Mouse (Mus musculus): ENCODE measurements around the gene Prkcz. TPM values are rescaled to one million over a fixed set of nuclear protein-coding genes. Genes with fewer than 3 reads are reported as not detected.
"Not testable (repeated sequence)": the region's sequence is repeated elsewhere in the genome, so short reads cannot be mapped to it uniquely, and the experiment has no call there.

The Prkcz gene
- polyA plus RNA-seq, 1 experiment from 2014 or later, result 11.8 TPM

DNA sequence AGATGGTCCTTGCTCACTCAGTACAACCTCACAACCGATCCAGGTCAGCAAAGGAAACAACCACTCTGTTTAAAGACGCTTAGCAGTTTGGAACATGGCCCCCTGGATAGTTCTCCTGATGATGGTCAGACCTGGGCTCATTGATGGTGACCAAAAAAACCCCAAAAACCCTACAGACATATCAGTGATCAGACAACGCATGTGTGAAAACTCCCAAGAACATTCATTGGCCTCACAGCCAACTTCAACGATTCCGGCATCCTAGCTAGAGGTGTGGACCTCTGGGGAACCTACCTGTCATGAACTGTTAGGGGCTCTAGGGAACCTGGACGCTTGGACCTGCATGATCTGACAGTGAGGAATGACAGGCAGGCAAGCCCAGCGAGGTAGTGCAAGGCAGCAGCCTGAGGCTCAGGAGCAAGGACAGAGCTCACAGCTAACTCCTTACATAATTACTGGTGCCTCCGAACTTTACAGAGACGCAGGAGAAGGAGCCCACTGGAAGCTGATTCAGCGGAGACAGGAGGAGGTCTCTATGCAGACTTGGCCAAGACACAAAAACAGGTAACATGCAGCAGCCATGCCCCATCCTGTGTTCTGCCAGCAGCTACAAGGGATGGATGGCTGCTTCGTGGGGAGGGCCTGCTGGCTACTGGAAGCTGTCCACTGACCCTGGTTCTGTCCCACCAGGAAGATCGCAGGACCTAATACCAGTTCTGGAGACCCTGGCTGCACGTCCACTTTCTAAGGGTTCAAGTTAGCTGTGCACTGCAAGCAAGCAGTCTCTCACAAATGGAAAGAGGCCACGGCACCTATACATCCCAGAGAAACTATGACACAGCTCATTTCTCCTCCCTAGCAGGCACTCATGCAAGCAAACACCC, 17.5 kb downstream of the Prkcz start:
- no peak for ATAC-seq
- ChIA-PET POLR2A (no interaction called here), CTCF (interaction anchor here (1.3 kb wide), 1 partner anchor 36 kb away, joined by 3 read pairs; no protein-coding TSS in a partner anchor)
- TF ChIP-seq CTCF (IDR thresholded peaks at IDR 0.05), result no peak
- in situ Hi-C loops (cut with MboI; ENCODE audit: low pct_unique_long_range_greater_than_20kb), result no loop called here
- no peaks in the 10 kb centered on the region for H3K27me3 ChIP-seq
- no peak for DNase-seq (ENCODE audit: low read depth, low spot score)

DNA sequence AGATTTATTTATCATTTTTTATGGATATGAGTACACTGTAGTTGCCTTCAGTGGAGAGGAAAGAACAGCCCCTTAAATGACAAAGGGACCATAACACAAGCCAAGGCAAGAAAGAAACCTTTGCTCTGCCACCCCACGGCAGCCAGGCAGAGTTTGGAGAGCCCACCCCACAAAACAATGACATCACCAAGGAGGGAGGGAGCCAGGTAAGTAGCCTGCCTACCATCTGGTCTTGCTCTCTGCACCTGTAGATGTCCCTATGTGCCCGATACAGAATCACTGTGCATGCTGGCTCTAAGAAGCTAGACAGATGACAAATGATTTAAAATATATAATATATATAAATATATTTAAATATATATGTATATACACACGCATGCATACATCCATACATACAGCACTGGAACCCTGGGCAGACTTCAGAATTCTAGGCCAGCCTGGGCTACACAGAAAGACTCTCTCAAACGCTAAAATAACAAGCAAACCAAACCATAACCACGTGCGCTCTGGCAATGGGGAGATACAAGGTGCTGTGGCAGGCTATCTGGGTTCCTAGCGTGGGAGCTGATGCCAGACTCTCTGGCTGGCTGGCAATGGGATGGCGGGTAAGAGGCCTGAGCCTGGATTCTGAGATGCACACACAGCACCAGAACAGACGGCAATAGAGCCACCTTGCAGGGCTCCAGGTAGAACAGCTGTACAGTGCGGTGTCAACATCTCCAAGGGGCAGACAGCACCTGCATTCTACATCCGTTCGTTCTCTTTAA, 24.7 kb downstream of the Prkcz start:
- ATAC-seq (no peak), DNase-seq (ENCODE audit: low read depth, low spot score) (no peak)
- CTCF ChIA-PET, result no interaction called here
- H3K27me3 ChIP-seq, result no peaks in the 10 kb centered on the region
- POLR2A ChIA-PET, result no interaction called here
- no peak for TF ChIP-seq CTCF (IDR thresholded peaks at IDR 0.05)
- in situ Hi-C loops (cut with MboI; ENCODE audit: low pct_unique_long_range_greater_than_20kb), result no loop called here

DNA sequence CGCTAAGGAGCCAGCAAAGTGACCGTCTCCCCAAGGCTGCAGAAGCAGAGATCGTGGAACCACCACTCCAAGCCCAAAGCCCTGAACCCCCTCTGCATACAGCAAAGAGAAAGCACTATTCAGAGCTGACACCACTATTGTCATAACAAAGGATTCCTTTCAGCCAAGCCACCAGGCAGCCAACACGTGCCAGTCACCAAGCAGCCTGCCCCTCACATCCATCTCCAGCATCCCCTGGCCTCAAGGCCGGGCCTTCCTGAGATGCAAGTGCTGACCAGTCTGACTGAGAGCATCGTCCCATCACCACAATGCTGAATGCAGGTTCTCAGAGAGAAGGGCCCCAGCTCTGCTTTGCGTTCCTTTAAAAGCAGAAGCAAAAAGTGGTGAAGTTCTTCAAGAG, 28.9 kb downstream of the Prkcz start:
- in situ Hi-C loops (cut with MboI; ENCODE audit: low pct_unique_long_range_greater_than_20kb), result no loop called here
- ATAC-seq, result no peak

DNA sequence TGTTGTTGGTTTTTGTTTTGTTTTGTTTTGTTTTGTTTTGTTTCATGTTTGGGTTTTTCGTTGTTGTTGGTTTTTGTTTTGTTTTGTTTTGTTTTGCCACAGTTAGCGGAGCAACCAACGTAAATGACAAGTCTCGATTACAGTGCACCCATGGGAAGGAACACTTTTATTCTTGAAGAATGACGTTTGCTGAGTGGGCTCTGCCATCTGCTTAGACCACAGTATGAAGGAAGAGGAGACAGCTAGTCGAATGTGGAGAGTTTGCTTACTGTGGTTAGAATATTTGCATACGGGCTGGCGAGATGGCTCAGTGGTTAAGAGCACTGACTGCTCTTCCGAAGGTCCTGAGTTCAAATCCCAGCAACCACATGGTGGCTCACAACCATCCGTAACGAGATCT, 32.8 kb downstream of the Prkcz start:
- POLR2A ChIA-PET; CTCF ChIA-PET; ATAC-seq; DNase-seq (ENCODE audit: low read depth, low spot score); in situ Hi-C loops (cut with MboI; ENCODE audit: low pct_unique_long_range_greater_than_20kb); H3K27me3 ChIP-seq: not testable (repeated sequence)

More for the DNA sequence above, 28.9 kb downstream of the Prkcz start:
- ChIA-PET CTCF (no interaction called here), POLR2A (no interaction called here)
- no peaks in the 10 kb centered on the region for H3K27me3 ChIP-seq
- no peak for DNase-seq (ENCODE audit: low read depth, low spot score)
- TF ChIP-seq CTCF (IDR thresholded peaks at IDR 0.05), result no peak

DNA sequence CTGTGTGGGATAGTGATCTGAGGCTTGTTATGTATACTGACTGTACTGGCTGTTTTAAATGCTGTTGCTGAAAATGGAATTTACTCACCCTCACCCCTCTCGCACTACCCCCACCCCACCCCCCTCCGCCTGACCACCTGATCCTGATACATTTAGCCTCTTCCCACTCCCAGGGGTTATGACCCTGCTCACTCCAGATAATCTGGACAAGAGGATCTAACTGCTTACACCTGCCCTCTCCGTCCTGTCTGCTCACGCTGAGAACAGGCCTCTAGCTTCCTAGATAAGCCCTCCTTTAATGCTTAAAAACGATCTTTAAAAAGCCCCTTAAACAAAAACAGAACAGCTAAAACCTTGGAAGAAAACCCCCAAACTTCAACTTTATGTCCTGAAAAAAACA, 35.4 kb downstream of the Prkcz start:
- POLR2A ChIA-PET, result no interaction called here
- DNase-seq (ENCODE audit: low read depth, low spot score), result no peak

DNA sequence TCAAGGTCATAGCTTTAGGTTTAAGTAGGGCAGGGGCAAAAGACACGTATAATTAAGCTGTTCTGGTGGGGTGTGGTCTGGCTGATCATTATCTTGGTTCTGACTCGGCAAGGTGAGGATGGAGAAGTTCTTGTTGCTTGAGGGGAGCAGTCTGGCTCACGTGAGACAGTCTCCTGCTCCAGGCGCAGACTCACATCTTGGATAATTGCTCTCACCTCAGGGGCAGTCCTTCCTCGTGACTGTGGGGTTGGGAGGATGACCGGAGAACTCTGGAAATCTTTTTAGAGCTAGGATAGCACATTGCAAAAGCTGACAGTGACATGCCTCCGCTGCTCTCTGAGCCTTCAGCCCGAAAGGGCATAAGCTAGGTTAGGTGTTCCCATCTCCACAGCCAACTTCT, 36.6 kb downstream of the Prkcz start:
- ATAC-seq, result no peak
- POLR2A ChIA-PET, result no interaction called here
- H3K27me3 ChIP-seq, result no peaks in the 10 kb centered on the region
- in situ Hi-C loops (cut with MboI; ENCODE audit: low pct_unique_long_range_greater_than_20kb), result no loop called here
- DNase-seq (ENCODE audit: low read depth, low spot score), result no peak
- CTCF ChIA-PET, result interaction anchor here (1.6 to 1.7 kb wide), 2 partner anchors 15 to 17 kb away, joined by 3 to 4 read pairs; no protein-coding TSS in a partner anchor
- no peak for TF ChIP-seq CTCF (IDR thresholded peaks at IDR 0.05)

More for the DNA sequence above, 35.4 kb downstream of the Prkcz start:
- TF ChIP-seq CTCF (IDR thresholded peaks at IDR 0.05), result no peak
- ATAC-seq, result no peak
- CTCF ChIA-PET, result no interaction called here
- in situ Hi-C loops (cut with MboI; ENCODE audit: low pct_unique_long_range_greater_than_20kb), result no loop called here
- H3K27me3 ChIP-seq, result no peaks in the 10 kb centered on the region

DNA sequence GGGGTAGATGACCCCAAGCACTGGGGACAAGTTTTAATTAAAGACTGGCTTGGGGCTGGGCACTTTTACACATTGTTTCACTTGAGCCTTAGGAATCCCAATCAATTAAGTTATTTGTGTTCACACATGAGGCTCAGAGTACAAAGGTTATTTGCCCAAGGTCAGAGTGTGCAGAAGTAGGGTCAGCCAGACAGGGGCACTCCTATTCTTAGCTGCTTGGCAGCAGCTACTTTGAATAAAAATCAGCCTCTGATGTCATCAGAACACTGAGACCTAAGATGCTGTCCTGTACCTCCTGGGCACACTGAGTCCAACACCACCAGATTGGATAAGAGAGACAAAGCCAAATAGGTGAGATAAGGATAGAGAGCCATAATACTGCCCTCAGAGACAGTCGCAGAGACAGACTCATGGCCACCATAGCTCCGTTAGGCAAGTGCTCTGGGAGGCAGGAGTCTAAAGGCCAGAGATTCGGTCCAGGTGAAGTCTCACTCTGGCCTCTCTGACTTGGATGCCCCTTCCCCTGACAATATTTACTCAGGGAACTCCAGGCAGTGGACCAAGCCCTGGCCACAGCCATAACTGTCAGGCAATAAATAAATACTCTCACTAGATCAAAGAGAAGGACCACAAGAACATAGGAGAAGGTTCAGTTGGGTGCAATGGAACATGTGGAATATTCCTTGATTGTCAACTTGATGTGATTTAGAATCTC, 37.9 kb downstream of the Prkcz start:
- ChIA-PET CTCF (interaction anchor here (1.6 kb wide), 1 partner anchor 16 kb away, joined by 7 read pairs; no protein-coding TSS in a partner anchor), POLR2A (no interaction called here)
- H3K27me3 ChIP-seq, result no peaks in the 10 kb centered on the region
- in situ Hi-C loops (cut with MboI; ENCODE audit: low pct_unique_long_range_greater_than_20kb), result no loop called here
- ATAC-seq, result no peak
- no peak for DNase-seq (ENCODE audit: low read depth, low spot score)
- no peak for TF ChIP-seq CTCF (IDR thresholded peaks at IDR 0.05)

DNA sequence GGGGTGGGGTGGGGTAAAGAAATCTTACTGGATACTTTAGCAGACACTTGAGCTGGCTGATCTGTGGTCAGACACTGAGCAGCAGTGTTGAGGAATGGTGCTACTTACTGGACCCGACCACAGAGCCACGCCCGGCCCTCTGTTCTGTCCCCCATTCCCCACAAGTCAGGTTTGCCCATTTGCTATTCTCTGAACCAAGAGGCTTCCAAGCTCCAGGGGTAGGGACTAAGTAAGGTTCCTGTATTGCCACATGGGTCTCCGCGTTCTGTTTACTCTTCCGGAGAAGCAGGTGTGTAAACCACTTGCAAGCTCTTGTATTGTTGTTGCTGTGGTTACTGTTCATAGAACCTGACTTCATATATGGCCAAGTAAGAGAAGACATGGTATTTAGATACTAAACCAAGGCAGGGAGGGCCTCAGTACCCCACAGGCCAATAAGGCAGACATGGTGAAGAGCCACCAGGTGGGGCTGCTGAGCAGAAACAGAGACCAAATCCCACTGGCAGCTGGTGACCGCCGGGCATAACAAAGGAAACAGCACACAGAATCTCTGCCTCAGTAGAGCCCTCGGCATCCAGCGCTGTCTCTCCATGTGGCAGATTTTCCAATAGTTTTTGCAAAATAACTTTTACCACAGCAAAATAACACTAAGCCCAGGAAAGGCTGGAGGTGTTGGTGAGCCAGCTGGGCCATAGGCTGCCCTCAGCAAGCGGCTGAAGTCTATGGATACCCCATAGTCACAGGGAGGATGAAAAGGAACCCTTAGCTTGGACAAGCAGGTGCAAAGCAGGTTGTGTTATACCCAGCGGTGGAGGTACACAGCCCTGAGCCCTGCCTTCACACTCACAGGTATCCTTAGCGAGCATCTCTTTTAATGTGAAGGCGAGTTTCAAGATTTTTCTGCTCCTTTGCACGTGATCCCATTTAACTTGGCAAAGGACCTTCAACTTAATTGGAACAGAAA, 40.6 kb downstream of the Prkcz start:
- in situ Hi-C loops (cut with MboI; ENCODE audit: low pct_unique_long_range_greater_than_20kb), result no loop called here
- ChIA-PET POLR2A (no interaction called here), CTCF (interaction anchor here (1.3 to 1.4 kb wide), 2 partner anchors 10 to 13 kb away, joined by 5 read pairs; no protein-coding TSS in a partner anchor)
- H3K27me3 ChIP-seq, result no peaks in the 10 kb centered on the region
- ATAC-seq (no peak), DNase-seq (ENCODE audit: low read depth, low spot score) (no peak)
- TF ChIP-seq CTCF (IDR thresholded peaks at IDR 0.05), result peak; percentile 81

DNA sequence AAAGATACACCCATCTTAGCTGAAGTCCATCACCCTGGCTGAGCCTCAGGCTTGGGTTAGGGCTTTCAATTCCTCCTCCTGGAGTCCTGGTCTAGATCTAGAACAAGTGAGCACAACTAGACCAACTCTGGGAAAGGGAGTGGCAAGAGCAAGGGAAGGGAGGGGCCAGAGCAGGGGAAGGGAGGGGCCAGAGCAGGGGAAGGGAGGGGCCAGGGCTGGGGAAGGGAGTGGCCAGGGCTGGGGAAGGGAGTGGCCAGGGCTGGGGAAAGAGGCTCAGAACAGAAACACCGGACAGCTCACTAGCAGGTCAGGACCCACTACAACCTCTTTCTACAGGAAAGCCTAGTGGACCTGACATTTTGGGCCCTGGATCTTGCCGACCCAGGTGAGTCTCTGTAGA, 42.9 kb downstream of the Prkcz start:
- POLR2A ChIA-PET, result no interaction called here
- DNase-seq (ENCODE audit: low read depth, low spot score), result no peak
- CTCF ChIA-PET, result no interaction called here
- ATAC-seq, result no peak
- in situ Hi-C loops (cut with MboI; ENCODE audit: low pct_unique_long_range_greater_than_20kb), result no loop called here
- TF ChIP-seq CTCF (IDR thresholded peaks at IDR 0.05), result no peak
- no peaks in the 10 kb centered on the region for H3K27me3 ChIP-seq

DNA sequence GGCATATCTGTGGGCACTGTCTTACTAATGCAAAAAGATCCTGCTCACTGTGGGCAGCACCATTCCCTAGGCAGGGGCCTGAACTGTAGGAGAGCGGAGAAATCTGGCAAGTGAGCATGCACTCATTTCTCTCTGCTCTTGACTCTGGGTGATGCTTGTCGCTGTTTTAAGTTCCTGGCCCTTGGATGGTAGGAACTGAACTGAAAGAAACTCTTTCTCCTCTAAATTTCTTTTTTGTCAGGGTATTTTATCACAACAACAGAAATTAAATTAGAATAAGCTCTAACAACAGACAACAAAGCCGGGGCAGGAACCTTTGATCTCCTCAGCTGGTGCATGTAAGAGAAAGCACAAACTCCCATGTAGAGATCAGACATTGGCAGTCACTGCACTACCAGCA, 46.1 kb downstream of the Prkcz start:
- in situ Hi-C loops (cut with MboI; ENCODE audit: low pct_unique_long_range_greater_than_20kb), result no loop called here
- no peaks in the 10 kb centered on the region for H3K27me3 ChIP-seq
- DNase-seq (ENCODE audit: low read depth, low spot score), result no peak
- CTCF ChIA-PET, result no interaction called here
- no peak for ATAC-seq
- TF ChIP-seq CTCF (IDR thresholded peaks at IDR 0.05), result no peak
- POLR2A ChIA-PET, result no interaction called here
